Mouse (Mus musculus) C3H10T1/2 (cell line): Measurements from ENCODE around the gene Ddx28. TPM values are rescaled to one million over a fixed set of nuclear protein-coding genes. Genes with fewer than 3 reads are reported as not detected.

ENCODE experiments used
- polyA plus RNA-seq, 2 experiments: library from polyadenylated mRNA; unstranded; fragments of >200 nt; fragmentation: generic; extraction: Trizol; gene quantifications; one replicate each; pipeline ENCODE4 v1.2.1; 2012; ENCODE audit warnings: missing spikeins in 2 of 2

The Ddx28 gene
- 10 to 100 TPM; 10.6 to 13.9 TPM for polyA plus RNA-seq

DNA sequence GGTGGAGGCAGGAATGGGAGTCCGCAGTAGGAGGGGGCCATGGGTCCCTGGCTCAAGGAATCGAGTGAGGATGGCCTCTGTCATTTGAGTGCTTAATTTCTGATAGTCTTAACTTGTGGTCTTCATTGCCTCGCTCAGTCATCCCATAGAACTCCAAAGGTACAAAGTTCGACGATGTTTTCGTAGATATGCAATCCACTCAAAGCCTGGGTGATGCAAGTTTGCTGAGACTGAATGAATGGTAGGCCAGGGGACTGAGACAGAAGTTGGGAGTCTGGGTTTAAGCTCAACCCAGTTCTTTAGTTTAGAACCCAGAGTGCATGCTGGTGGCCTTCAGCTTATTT lies at the start of gene Ddx28:
Gene Ddx28 (minus strand): TSS at position 240 of the 344 bp plus-strand sequence.

GRCm38 (mm10) chr8:106058731-106059612 lies 47.3 kb upstream of the Ddx28 start, which contains the start of gene Nfatc3:
Gene Nfatc3, plus strand, starts transcription at chr8:106058840.

DNA sequence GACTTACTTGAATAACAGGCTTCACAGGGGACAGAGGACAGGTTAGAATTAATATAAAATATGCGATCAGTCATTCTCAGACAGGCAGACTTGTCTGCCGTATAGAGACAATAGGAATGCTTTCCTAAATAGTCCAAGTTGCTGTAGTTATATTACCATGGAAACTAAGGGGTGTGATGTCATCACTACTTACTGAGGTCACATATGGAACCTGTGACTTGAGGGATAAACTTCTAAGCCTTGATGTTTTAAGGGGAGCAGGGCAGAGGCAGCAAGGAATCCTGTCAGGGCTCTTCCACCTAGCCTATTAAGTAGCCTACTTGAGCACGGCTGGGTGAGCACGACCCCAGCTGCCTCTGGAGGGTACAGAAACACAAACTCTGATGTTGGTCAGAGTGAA lies 5.8 kb downstream of the Ddx28 start, which contains the start of gene Dpep2nb:
Gene Dpep2nb (minus strand): TSS at position 101 of the 400 bp plus-strand sequence.

GRCm38 (mm10) chr8:105990856-105991387 lies 20.8 kb downstream of the Ddx28 start, which contains the start of gene Dus2:
Gene Dus2, plus strand, starts transcription at chr8:105991337.

DNA sequence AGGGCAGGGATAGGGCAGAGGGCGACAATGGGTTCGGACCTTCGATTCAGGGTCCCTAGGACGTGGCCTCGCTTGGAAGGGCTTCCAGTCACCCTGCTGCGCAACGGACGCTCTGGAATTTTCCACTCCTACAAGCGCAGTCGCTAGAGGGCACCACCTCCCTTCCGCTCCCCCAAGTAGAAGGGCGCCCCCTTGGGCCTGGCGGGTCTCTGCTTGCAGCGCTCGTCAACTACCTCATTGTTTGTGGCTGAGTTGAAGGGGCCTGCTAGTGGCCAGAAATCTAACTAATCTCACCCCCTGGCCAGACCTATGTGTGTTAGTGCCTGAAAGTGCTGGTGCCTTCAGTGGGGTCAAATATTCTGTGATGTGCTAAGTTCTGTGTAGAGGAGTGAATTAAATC lies 32.4 kb downstream of the Ddx28 start, which contains the start of gene Dpep3:
Gene Dpep3 (minus strand): TSS at position 105 of the 400 bp plus-strand sequence.

GRCm38 (mm10) chr8:105965905-105966341 lies 45.8 kb downstream of the Ddx28 start, which contains the start of gene Slc12a4:
Gene Slc12a4, minus strand, starts transcription at chr8:105966097.

Other genes with a start within 250 kb of the Ddx28 start
- gene Ranbp10, start 184.5 kb downstream of the Ddx28 start, polyA plus RNA-seq = 10 to 100 TPM in 1 of 2 experiments, 1 to 10 TPM in 1; 2.2 to 14.2 TPM
- gene Tsnaxip1, start 184.2 kb downstream of the Ddx28 start, polyA plus RNA-seq = under 1 TPM; 0.05 to 0.11 TPM
- 10 to 100 TPM; 26.0 to 44.2 TPM for gene Cenpt, start 158.6 kb downstream of the Ddx28 start, polyA plus RNA-seq
- gene Thap11, start 156.8 kb downstream of the Ddx28 start, polyA plus RNA-seq = 10 to 100 TPM; 23.9 to 66.2 TPM
- gene Nutf2, start 151.3 kb downstream of the Ddx28 start, polyA plus RNA-seq = 100 to 1,000 TPM; 122 to 135 TPM
- gene Edc4, start 131.0 kb downstream of the Ddx28 start, polyA plus RNA-seq = 10 to 100 TPM; 11.4 to 33.4 TPM
- 1 to 10 TPM in 1 of 2 experiments, under 1 TPM in 1; 0.33 to 1.8 TPM for gene Nrn1l, start 118.3 kb downstream of the Ddx28 start, polyA plus RNA-seq
- 10 to 100 TPM in 1 of 2 experiments, 1 to 10 TPM in 1; 6.3 to 24.8 TPM for gene Pskh1, start 111.4 kb downstream of the Ddx28 start, polyA plus RNA-seq
- 1 to 10 TPM in 1 of 2 experiments, under 1 TPM in 1; 0.04 to 1.2 TPM for gene Ctrl, start 78.0 kb downstream of the Ddx28 start, polyA plus RNA-seq
- gene Psmb10, start 73.4 kb downstream of the Ddx28 start, polyA plus RNA-seq = 100 to 1,000 TPM in 1 of 2 experiments, 10 to 100 TPM in 1; 93.2 to 114 TPM
- gene Lcat, start 68.5 kb downstream of the Ddx28 start, polyA plus RNA-seq = 1 to 10 TPM in 1 of 2 experiments, under 1 TPM in 1; 0.43 to 4.4 TPM
- 10 to 100 TPM; 18.7 to 66.1 TPM for gene Slc12a4, start 45.8 kb downstream of the Ddx28 start, polyA plus RNA-seq
- gene Dpep3, start 32.5 kb downstream of the Ddx28 start, polyA plus RNA-seq = not detected
- gene Dus2, start 20.5 kb downstream of the Ddx28 start, polyA plus RNA-seq = 10 to 100 TPM in 1 of 2 experiments, 1 to 10 TPM in 1; 7.9 to 13.1 TPM
- gene Dpep2nb, start 5.9 kb downstream of the Ddx28 start, polyA plus RNA-seq = under 1 TPM; 0.05 to 0.28 TPM
- gene Nfatc3, start 47.0 kb upstream of the Ddx28 start, polyA plus RNA-seq = 1 to 10 TPM in 1 of 2 experiments, under 1 TPM in 1; 0.91 to 9.6 TPM
- gene Esrp2, start 125.1 kb upstream of the Ddx28 start, polyA plus RNA-seq = under 1 TPM; 0.14 to 0.19 TPM
- gene Pla2g15, start 138.5 kb upstream of the Ddx28 start, polyA plus RNA-seq = 10 to 100 TPM in 1 of 2 experiments, 1 to 10 TPM in 1; 8.0 to 20.9 TPM
- gene Slc7a6, start 157.0 kb upstream of the Ddx28 start, polyA plus RNA-seq = 10 to 100 TPM in 1 of 2 experiments, 1 to 10 TPM in 1; 3.5 to 10.8 TPM
- gene Slc7a6os, start 199.1 kb upstream of the Ddx28 start, polyA plus RNA-seq = 10 to 100 TPM in 1 of 2 experiments, 1 to 10 TPM in 1; 7.1 to 30.0 TPM
- 10 to 100 TPM; 22.0 to 39.1 TPM for gene Prmt7, start 199.1 kb upstream of the Ddx28 start, polyA plus RNA-seq